Mouse (Mus musculus): Measurements from ENCODE around the gene Sertad1. TPM values are rescaled to one million over a fixed set of nuclear protein-coding genes. Genes with fewer than 3 reads are reported as not detected.
A peak's percentile ranks its signal among the peaks of the same experiment; 100 is the strongest.

The Sertad1 gene
- polyA plus RNA-seq, 1 experiment from 2014 or later, result 36.0 TPM

DNA sequence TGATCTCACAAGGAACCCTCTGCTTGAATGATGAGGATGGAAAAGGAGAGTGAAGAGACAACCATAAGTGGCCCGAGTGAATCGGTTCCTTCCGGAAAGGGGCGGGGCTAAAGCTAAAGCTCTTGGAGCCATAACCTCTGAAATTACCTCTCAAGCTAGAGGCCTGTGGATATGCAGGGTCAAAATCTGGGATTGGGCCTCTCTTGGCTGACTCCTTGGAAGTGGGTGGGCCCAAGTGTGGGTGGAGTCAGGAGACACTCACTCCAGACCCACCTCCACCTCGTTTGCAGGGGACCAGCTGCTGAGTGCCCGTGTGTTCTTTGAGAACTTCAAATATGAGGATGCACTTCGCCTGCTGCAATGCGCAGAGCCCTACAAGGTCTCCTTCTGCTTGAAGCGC, 28.3 kb downstream of the Sertad1 start:
- 0 out of 2 replicates have a peak, but pooled peaks have one; percentile 19 for ATAC-seq
- H3K9me3 ChIP-seq, result no peaks in the 10 kb centered on the region
- no peaks in the 10 kb centered on the region for H3K27me3 ChIP-seq (replicated peaks)
- H3K27ac ChIP-seq, result no peak overlapping the region
- H3K9ac ChIP-seq, result no peak overlapping the region
- WGBS, result 69% methylated on average over 9 of the region's 9 CpGs
- H3K4me3 ChIP-seq (replicated peaks), result no peak overlapping the region
- H3K4me2 ChIP-seq (replicated peaks), result no peak overlapping the region
- no peaks in the 10 kb centered on the region for H3K36me3 ChIP-seq
- H3K4me1 ChIP-seq (replicated peaks), result no peaks in the 10 kb centered on the region

DNA sequence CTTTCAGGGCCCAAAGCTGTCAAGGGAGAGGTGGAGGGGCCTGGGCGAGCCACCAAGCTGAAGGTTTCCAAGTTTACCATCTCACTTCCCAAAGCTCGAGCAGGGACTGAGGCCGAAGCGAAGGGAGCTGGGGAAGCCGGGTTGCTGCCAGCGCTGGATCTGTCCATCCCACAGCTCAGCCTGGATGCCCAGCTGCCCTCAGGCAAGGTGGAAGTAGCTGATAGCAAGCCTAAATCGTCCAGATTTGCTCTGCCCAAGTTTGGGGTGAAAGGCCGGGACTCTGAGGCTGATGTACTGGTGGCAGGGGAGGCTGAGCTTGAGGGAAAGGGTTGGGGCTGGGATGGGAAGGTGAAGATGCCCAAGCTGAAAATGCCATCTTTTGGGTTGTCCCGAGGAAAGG, 31.6 kb downstream of the Sertad1 start:
- no peak for ATAC-seq
- WGBS, result 88% methylated on average over 9 of the region's 9 CpGs
- no peak overlapping the region for H3K4me2 ChIP-seq (replicated peaks)
- H3K4me1 ChIP-seq (replicated peaks), result no peaks in the 10 kb centered on the region
- H3K27me3 ChIP-seq (replicated peaks), result no peaks in the 10 kb centered on the region
- H3K9ac ChIP-seq, result no peak overlapping the region
- no peaks in the 10 kb centered on the region for H3K36me3 ChIP-seq
- H3K9me3 ChIP-seq, result no peaks in the 10 kb centered on the region
- H3K4me3 ChIP-seq (replicated peaks), result no peak overlapping the region
- H3K27ac ChIP-seq, result no peak overlapping the region

DNA sequence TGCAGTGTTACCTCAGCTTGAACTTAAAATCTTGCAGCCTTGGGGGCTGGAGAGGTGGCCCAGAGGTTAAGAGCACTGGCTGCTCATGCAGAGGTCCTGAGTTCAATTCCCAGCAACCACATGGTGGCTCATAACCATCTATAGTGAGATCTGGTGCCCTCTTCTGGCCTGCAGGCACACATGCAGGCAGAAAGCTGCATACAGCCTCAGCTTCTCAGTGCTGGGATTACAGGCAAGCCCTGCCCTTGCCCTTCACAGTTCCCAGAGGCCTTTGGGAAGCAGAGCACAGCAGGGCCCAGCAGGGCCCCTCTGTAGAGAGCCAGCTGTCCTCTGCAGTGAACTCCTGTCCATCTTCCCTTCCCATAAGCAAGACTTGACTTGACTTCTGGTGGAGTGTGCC, 33.4 kb downstream of the Sertad1 start:
- H3K9me3 ChIP-seq, result no peaks in the 10 kb centered on the region
- no peak overlapping the region for H3K4me3 ChIP-seq (replicated peaks)
- no peaks in the 10 kb centered on the region for H3K4me1 ChIP-seq (replicated peaks)
- no peak overlapping the region for H3K27ac ChIP-seq
- H3K36me3 ChIP-seq, result no peaks in the 10 kb centered on the region
- no peak overlapping the region for H3K4me2 ChIP-seq (replicated peaks)
- H3K9ac ChIP-seq, result no peak overlapping the region
- H3K27me3 ChIP-seq (replicated peaks), result no peaks in the 10 kb centered on the region
- no peak for ATAC-seq

DNA sequence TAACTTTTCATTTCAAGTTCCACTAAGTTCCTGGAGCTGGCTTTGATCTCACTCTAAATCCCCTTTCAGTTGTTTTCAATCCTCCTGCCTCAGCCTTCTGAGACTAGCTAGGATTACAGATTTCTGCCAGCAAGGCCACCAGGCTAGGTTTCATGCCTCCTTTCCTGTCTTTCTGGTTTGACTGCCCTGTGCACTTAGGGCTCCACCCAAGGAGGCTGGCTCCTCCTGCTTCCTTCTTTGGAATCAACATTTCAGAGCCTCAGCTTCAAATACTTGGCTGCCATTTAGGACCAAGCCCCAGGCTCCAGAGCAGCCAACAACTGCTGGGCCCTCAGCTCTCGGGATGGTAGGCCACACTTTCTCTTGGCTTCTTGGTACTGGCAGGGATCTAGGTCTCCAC, 33.9 kb downstream of the Sertad1 start:
- Histone ChIP-seq H3K4me1 (replicated peaks) (no peaks in the 10 kb centered on the region), H3K27ac (no peak overlapping the region), H3K36me3 (no peaks in the 10 kb centered on the region), H3K27me3 (replicated peaks) (no peaks in the 10 kb centered on the region), H3K9me3 (no peaks in the 10 kb centered on the region), H3K4me3 (replicated peaks) (no peak overlapping the region), H3K4me2 (replicated peaks) (no peak overlapping the region), H3K9ac (no peak overlapping the region)
- WGBS, result 69% methylated on average over 1 of the region's 1 CpGs
- peak; percentile 60; the same call in 1 of the 2 replicates for ATAC-seq

DNA sequence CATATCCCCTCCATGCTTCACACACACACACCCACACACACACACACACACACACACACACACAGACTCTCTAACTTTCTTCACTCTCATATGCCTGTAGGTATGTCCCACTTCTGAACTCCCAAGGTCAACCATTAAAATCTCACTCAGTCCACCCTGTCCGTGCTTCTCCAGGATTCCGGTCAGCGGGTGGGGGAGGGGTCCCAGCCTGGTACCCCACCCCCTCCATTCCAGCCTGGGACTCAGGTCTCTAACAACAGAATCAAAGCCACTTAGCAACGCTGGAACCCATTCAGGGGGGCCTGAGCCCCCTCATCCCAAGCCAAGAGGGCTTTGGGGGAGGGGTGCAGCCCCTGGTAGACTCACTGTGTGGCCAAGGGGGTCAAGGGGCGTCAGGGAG, 36.3 kb downstream of the Sertad1 start, which contains the start of gene Hipk4:
Hipk4 (plus strand) TSS at position 301 of the 400 bp plus-strand sequence.
- Histone ChIP-seq H3K27ac (no peak within 1 kb of the TSS), H3K4me3 (replicated peaks) (no peak within 1 kb of the TSS), H3K36me3 (no peaks in the 10 kb centered on the region), H3K27me3 (replicated peaks) (no peaks in the 10 kb centered on the region), H3K9me3 (no peaks in the 10 kb centered on the region), H3K4me2 (replicated peaks) (no peak within 1 kb of the TSS), H3K9ac (no peak within 1 kb of the TSS), H3K4me1 (replicated peaks) (no peaks in the 10 kb centered on the region)
- WGBS, result 61% methylated on average over 5 of the region's 5 CpGs
- ATAC-seq, result no peak

DNA sequence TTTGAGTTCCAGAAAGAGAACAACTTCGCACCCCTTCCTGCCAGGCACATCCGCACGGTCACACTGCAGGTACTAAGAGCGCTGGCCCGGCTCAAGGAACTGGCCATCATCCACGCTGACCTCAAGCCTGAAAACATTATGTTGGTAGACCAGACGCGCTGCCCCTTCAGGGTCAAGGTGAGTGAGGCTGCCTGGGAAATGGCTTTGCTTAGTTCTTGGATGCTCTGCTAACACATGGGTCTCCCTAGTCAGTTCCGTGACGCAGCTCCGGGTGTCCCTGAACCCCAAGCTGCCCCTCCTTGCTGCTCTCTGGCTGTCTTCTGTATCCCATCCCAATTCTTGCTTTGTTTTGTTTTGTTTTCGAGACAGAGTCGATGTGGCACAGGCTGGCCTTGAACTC, 37.1 kb downstream of the Sertad1 start:
- ATAC-seq, result no peak
- no peaks in the 10 kb centered on the region for H3K4me1 ChIP-seq (replicated peaks)

DNA sequence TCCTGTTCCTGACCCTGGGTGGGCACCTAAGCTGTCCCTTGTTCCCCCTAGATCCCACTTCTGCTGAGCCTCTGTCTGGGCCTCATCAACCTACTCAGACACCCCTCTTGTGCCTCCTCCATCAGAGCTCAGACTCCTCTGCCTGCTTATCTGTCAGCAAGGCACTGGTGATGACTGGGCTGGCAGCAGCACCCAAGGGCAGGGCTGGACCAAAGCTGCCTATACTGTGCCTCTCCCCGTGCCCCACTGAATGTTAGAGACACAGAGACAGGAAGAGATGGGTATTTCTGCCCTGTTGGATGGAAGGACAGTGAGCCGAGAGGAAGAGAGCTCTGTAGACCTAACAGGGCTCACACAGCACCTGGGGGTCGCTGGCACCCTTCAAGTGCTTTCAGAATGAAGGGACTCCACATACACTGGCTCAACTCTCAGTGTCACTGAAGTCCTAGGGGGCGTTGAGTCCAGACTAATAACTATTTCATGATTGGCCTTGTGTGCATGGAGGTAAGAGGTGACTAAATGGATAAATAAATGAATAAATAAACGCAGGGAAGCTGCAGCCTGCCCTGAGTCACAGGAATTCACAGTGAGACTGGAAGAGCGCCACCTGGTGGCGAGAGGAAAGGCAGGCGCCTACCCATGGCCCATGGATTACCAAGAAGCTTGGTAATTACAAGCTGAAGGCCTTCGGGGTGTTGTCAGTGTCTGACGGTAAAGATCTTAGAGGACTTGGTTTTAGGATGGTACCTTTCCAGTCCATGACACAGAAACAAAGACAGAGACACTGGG, 39.5 kb downstream of the Sertad1 start:
- no peak overlapping the region for H3K9ac ChIP-seq
- peak; percentile 89 for ATAC-seq
- 22% methylated on average over 10 of the region's 10 CpGs for WGBS
- H3K9me3 ChIP-seq, result no peaks in the 10 kb centered on the region
- H3K4me2 ChIP-seq (replicated peaks), result no peak overlapping the region
- H3K27me3 ChIP-seq (replicated peaks), result no peaks in the 10 kb centered on the region
- H3K27ac ChIP-seq, result no peak overlapping the region
- H3K36me3 ChIP-seq, result no peaks in the 10 kb centered on the region
- no peak overlapping the region for H3K4me3 ChIP-seq (replicated peaks)
- no peaks in the 10 kb centered on the region for H3K4me1 ChIP-seq (replicated peaks)

More for the DNA sequence above, 37.1 kb downstream of the Sertad1 start:
- Histone ChIP-seq H3K27me3 (replicated peaks) (no peaks in the 10 kb centered on the region), H3K4me2 (replicated peaks) (no peak overlapping the region), H3K4me3 (replicated peaks) (no peak overlapping the region), H3K9me3 (no peaks in the 10 kb centered on the region), H3K36me3 (no peaks in the 10 kb centered on the region), H3K9ac (no peak overlapping the region), H3K27ac (no peak overlapping the region)
- 94% methylated on average over 13 of the region's 13 CpGs for WGBS

DNA sequence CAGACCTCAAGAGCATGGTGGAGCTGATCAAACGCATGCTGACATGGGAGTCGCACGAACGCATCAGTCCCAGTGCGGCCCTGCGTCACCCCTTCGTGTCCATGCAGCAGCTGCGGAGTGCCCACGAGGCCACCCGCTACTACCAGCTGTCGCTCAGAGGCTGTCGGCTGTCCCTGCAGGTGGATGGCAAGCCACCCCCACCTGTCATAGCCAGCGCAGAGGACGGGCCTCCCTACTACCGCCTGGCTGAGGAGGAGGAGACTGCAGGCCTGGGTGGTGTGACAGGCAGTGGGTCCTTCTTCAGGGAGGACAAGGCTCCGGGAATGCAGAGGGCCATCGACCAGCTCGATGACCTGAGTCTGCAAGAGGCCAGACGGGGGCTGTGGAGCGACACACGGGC, 42.4 kb downstream of the Sertad1 start:
- Histone ChIP-seq H3K27ac (no peak overlapping the region), H3K4me1 (replicated peaks) (no peaks in the 10 kb centered on the region), H3K9me3 (no peaks in the 10 kb centered on the region), H3K4me2 (replicated peaks) (no peak overlapping the region), H3K9ac (no peak overlapping the region), H3K4me3 (replicated peaks) (no peak overlapping the region), H3K27me3 (replicated peaks) (no peaks in the 10 kb centered on the region), H3K36me3 (0 out of 2 replicates have a peak, but pooled peaks cover 6% of the 10 kb centered on the region)
- ATAC-seq, result no peak
- WGBS, result 80% methylated on average over 21 of the region's 21 CpGs

DNA sequence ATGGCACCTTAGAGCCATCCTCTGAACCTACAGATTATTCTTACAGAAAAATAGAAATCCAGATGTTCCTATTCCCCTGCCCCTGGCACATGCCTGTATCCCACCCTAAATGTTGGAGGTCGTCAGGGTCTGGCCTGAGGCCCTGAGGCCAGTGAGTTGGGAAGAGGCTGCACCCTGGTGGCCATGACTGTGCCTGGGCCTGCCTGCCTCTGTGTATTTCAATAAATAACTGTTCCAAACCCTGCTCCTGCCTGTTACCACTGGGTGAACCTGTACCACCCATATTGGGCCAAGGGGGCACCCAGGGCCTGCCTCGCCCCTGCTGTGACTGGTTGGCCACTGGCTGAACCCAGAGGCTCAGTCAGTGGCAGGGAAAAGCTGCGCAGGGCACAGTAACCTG, 44.2 kb downstream of the Sertad1 start:
- 0 out of 2 replicates have a peak, but pooled peaks cover 8% of the 10 kb centered on the region for H3K36me3 ChIP-seq
- ATAC-seq, result no peak
- WGBS, result 78% methylated on average over 3 of the region's 3 CpGs
- H3K4me3 ChIP-seq (replicated peaks), result no peak overlapping the region
- H3K27me3 ChIP-seq (replicated peaks), result no peaks in the 10 kb centered on the region
- H3K9me3 ChIP-seq, result no peaks in the 10 kb centered on the region
- no peak overlapping the region for H3K27ac ChIP-seq
- no peaks in the 10 kb centered on the region for H3K4me1 ChIP-seq (replicated peaks)
- H3K4me2 ChIP-seq (replicated peaks), result no peak overlapping the region
- H3K9ac ChIP-seq, result no peak overlapping the region

DNA sequence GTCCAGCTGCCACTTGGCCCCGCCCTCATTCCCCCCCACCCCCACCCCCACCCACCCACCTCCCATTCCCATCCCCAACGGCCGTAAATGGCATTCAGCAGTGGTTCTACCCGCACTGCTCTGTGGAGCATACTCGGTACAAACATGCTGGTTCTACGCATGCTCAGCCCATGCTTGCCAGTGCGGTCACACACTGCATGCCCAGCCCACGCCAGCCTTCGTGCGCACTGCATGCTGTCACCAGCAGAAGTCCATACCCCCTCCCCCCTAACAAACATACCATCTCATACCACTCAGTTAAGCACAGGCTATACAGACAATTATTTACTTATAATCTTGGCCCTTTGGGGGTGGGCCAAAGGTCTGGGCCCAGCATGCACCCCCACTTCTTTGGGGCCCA, 45.0 kb downstream of the Sertad1 start:
- no peaks in the 10 kb centered on the region for H3K4me1 ChIP-seq (replicated peaks)
- H3K9me3 ChIP-seq, result no peaks in the 10 kb centered on the region
- H3K4me2 ChIP-seq (replicated peaks), result no peak overlapping the region
- H3K36me3 ChIP-seq, result 0 out of 2 replicates have a peak, but pooled peaks cover 8% of the 10 kb centered on the region
- no peak overlapping the region for H3K9ac ChIP-seq
- no peak overlapping the region for H3K27ac ChIP-seq
- WGBS, result 83% methylated on average over 10 of the region's 10 CpGs
- ATAC-seq, result no peak
- no peak overlapping the region for H3K4me3 ChIP-seq (replicated peaks)
- H3K27me3 ChIP-seq (replicated peaks), result no peaks in the 10 kb centered on the region

DNA sequence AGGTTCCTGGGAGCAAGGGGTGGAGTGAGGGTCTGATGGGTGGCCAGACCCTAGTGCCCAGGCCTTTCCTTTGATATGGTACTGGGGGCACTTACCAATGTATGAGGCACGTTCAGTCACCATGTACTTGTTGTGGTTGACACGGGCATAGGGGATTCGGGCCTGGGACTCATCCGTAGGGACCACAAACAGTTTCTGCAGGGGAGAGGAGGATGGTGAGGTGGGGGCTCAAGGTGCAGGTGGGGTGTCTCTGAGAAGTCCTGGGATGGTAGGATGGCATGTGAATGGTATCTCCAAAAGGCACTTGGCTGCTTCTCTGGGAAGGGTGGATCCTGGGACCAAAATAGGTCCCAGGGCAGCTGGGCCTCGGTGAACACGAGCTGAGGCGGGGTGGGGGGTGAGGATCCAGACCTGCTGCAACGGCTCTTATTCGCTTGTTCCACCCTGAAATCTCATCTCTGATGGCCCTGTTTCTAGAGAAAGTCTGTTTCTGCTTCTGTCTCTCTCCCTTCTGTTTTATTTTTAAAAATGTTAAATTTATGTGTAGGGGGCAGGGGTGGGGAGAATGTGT, 45.9 kb downstream of the Sertad1 start:
- WGBS, result 92% methylated on average over 9 of the region's 9 CpGs
- no peaks in the 10 kb centered on the region for H3K4me1 ChIP-seq (replicated peaks)
- no peak overlapping the region for H3K9ac ChIP-seq
- no peak overlapping the region for H3K4me2 ChIP-seq (replicated peaks)
- H3K27ac ChIP-seq, result no peak overlapping the region
- ATAC-seq, result no peak
- H3K27me3 ChIP-seq (replicated peaks), result no peaks in the 10 kb centered on the region
- no peaks in the 10 kb centered on the region for H3K9me3 ChIP-seq
- 0 out of 2 replicates have a peak, but pooled peaks cover 8% of the 10 kb centered on the region for H3K36me3 ChIP-seq
- no peak overlapping the region for H3K4me3 ChIP-seq (replicated peaks)

DNA sequence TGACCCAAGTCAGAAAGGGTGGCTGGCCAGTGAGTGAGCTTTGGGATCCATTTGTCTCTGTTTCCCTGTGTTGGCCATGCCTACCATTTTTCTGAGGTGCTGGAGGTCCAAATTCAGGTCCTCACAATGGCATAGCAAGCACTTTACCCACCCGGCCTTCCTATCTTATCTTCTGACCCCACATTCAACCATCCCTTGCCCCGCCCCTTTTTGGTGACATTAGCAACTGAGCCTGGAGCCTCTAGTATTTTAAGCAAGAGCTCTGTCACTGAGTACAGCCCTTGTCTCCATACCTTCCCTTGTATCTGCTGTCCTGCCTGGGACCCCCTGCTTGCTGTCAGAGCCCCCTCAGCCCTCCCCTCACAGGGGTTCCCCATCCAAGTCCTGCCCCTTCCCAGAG, 48.7 kb downstream of the Sertad1 start:
- H3K27me3 ChIP-seq (replicated peaks), result no peaks in the 10 kb centered on the region

More for the DNA sequence above, 48.7 kb downstream of the Sertad1 start:
- WGBS, result 73% methylated on average over 2 of the region's 2 CpGs
- 0 out of 2 replicates have a peak, but pooled peaks cover 8% of the 10 kb centered on the region for H3K36me3 ChIP-seq
- H3K4me1 ChIP-seq (replicated peaks), result no peaks in the 10 kb centered on the region
- ATAC-seq, result 0 out of 2 replicates have a peak, but pooled peaks have one; percentile 51
- no peaks in the 10 kb centered on the region for H3K9me3 ChIP-seq
- H3K9ac ChIP-seq, result no peak overlapping the region
- H3K4me2 ChIP-seq (replicated peaks), result no peak overlapping the region
- H3K4me3 ChIP-seq (replicated peaks), result no peak overlapping the region
- H3K27ac ChIP-seq, result no peak overlapping the region
